Mouse (Mus musculus) cerebellum, adult (tissue): Measurements from ENCODE around the gene Rae1.
A peak's percentile ranks its signal among the peaks of the same experiment; 100 is the strongest.

Experiments
- ATAC-seq: cut with Nextera tagmentation; 2 replicates; pipeline ENCODE4 v1.9.2; 2017; ENCODE audit warnings: mild to moderate bottlenecking, moderate library complexity, mixed read lengths; ENCODE audit not compliant: insufficient number of reproducible peaks, low FRiP score, low TSS enrichment

The Rae1 gene

GRCm38 (mm10) chr2:172999630-173000284 lies at the start of gene Rae1:
Rae1 (plus strand) TSS chr2:173000117.
- peak; percentile 93 for ATAC-seq

GRCm38 (mm10) chr2:172950119-172950676 lies 49.7 kb upstream of the Rae1 start:
- ATAC-seq, result no peak

GRCm38 (mm10) chr2:172950722-172951121 lies 49.2 kb upstream of the Rae1 start:
- ATAC-seq, result no peak

GRCm38 (mm10) chr2:172951976-172952375 lies 47.9 kb upstream of the Rae1 start:
- ATAC-seq, result no peak

- ATAC-seq, result no peak
These were observed 41.3 kb upstream of the Rae1 start for GRCm38 (mm10) chr2:172958579-172958978.

GRCm38 (mm10) chr2:172959006-172959768 lies 40.7 kb upstream of the Rae1 start:
- ATAC-seq, result no peak

GRCm38 (mm10) chr2:172960350-172960749 lies 39.6 kb upstream of the Rae1 start:
- no peak for ATAC-seq

- ATAC-seq, result no peak
These were observed 38.7 kb upstream of the Rae1 start for GRCm38 (mm10) chr2:172961211-172961610.

GRCm38 (mm10) chr2:172965249-172965648 lies 34.7 kb upstream of the Rae1 start:
- ATAC-seq, result no peak

GRCm38 (mm10) chr2:172966480-172966879 lies 33.4 kb upstream of the Rae1 start:
- ATAC-seq, result no peak

GRCm38 (mm10) chr2:172971865-172972264 lies 28.1 kb upstream of the Rae1 start:
- no peak for ATAC-seq

- no peak for ATAC-seq
These were observed 25.9 kb upstream of the Rae1 start for GRCm38 (mm10) chr2:172973806-172974565.

- ATAC-seq, result no peak
These were observed 25.2 kb upstream of the Rae1 start for GRCm38 (mm10) chr2:172974701-172975100.

- ATAC-seq, result no peak
These were observed 24.8 kb upstream of the Rae1 start for GRCm38 (mm10) chr2:172975159-172975558.

GRCm38 (mm10) chr2:172976661-172977238 lies 23.2 kb upstream of the Rae1 start:
- no peak for ATAC-seq

- no peak for ATAC-seq
These were observed 22.3 kb upstream of the Rae1 start, which contains the start of gene Spo11 for GRCm38 (mm10) chr2:172977409-172978130. Spo11 (plus strand) TSS chr2:172977700.

- ATAC-seq, result no peak
These were observed 21.7 kb upstream of the Rae1 start for GRCm38 (mm10) chr2:172978131-172978633.

- no peak for ATAC-seq
These were observed 20.1 kb upstream of the Rae1 start for GRCm38 (mm10) chr2:172979666-172980345.
